Mouse (Mus musculus): Measurements from ENCODE around the gene Clrn3. TPM values are rescaled to one million over a fixed set of nuclear protein-coding genes. Genes with fewer than 3 reads are reported as not detected.

The Clrn3 gene
- total and polyA plus RNA-seq, 2 experiments, result 0.02 TPM; not detected in 1

- no peak for DNase-seq (ENCODE audit: extremely low read depth, low read depth, low spot score)
Observed at GRCm38 (mm10) chr7:135567582-135567981, 39.1 kb upstream of the Clrn3 start.

GRCm38 (mm10) chr7:135566013-135566412 lies 37.6 kb upstream of the Clrn3 start:
- WGBS, result 91% methylated on average over 5 of the region's 5 CpGs
- no peaks in the 10 kb centered on the region for H3K4me1 ChIP-seq (ENCODE audit: control insufficient read depth, insufficient read depth, low read length)
- no peak for DNase-seq (ENCODE audit: extremely low read depth, low read depth, low spot score)
- H3K79me2 ChIP-seq (ENCODE audit: control insufficient read depth, insufficient read depth, low read length), result no peaks in the 10 kb centered on the region
- H3K27me3 ChIP-seq (ENCODE audit: control insufficient read depth, insufficient read depth, low read length), result no peaks in the 10 kb centered on the region
- no peak overlapping the region for H3K9ac ChIP-seq (ENCODE audit: low read depth, low read length)
- H3K27ac ChIP-seq (replicated peaks; ENCODE audit: insufficient read depth, low read depth, low read length), result no peak overlapping the region
- H3K36me3 ChIP-seq (ENCODE audit: control insufficient read depth, insufficient read depth, low read length), result no peaks in the 10 kb centered on the region
- H3K4me3 ChIP-seq (ENCODE audit: insufficient read depth, low read depth, low read length), result no peak overlapping the region
- no peak for TF ChIP-seq POLR2A (IDR thresholded peaks at IDR 0.05; ENCODE audit: extremely low read depth, insufficient read depth, low read length)
- no peak for TF ChIP-seq CTCF (IDR thresholded peaks at IDR 0.05; ENCODE audit: low read depth, low read length)

More at GRCm38 (mm10) chr7:135567582-135567981, 39.1 kb upstream of the Clrn3 start:
- no peak for TF ChIP-seq POLR2A (IDR thresholded peaks at IDR 0.05; ENCODE audit: extremely low read depth, insufficient read depth, low read length)
- no peak for TF ChIP-seq CTCF (IDR thresholded peaks at IDR 0.05; ENCODE audit: low read depth, low read length)
- Histone ChIP-seq H3K36me3 (ENCODE audit: control insufficient read depth, insufficient read depth, low read length) (no peaks in the 10 kb centered on the region), H3K4me3 (ENCODE audit: insufficient read depth, low read depth, low read length) (no peak overlapping the region), H3K9ac (ENCODE audit: low read depth, low read length) (no peak overlapping the region), H3K79me2 (ENCODE audit: control insufficient read depth, insufficient read depth, low read length) (no peaks in the 10 kb centered on the region), H3K27ac (replicated peaks; ENCODE audit: insufficient read depth, low read depth, low read length) (no peak overlapping the region), H3K27me3 (ENCODE audit: control insufficient read depth, insufficient read depth, low read length) (no peaks in the 10 kb centered on the region), H3K4me1 (ENCODE audit: control insufficient read depth, insufficient read depth, low read length) (no peaks in the 10 kb centered on the region)
- 83% methylated on average over 1 of the region's 1 CpGs for WGBS

GRCm38 (mm10) chr7:135564022-135564421 lies 35.6 kb upstream of the Clrn3 start:
- H3K27me3 ChIP-seq (ENCODE audit: control insufficient read depth, insufficient read depth, low read length), result no peaks in the 10 kb centered on the region
- H3K27ac ChIP-seq (replicated peaks; ENCODE audit: insufficient read depth, low read depth, low read length), result no peak overlapping the region
- no peak for DNase-seq (ENCODE audit: extremely low read depth, low read depth, low spot score)
- TF ChIP-seq CTCF (IDR thresholded peaks at IDR 0.05; ENCODE audit: low read depth, low read length) (no peak), POLR2A (IDR thresholded peaks at IDR 0.05; ENCODE audit: extremely low read depth, insufficient read depth, low read length) (no peak)
- no peaks in the 10 kb centered on the region for H3K4me1 ChIP-seq (ENCODE audit: control insufficient read depth, insufficient read depth, low read length)
- no peaks in the 10 kb centered on the region for H3K36me3 ChIP-seq (ENCODE audit: control insufficient read depth, insufficient read depth, low read length)
- no peak overlapping the region for H3K4me3 ChIP-seq (ENCODE audit: insufficient read depth, low read depth, low read length)
- 59% methylated on average over 8 of the region's 8 CpGs for WGBS
- H3K79me2 ChIP-seq (ENCODE audit: control insufficient read depth, insufficient read depth, low read length), result no peaks in the 10 kb centered on the region
- H3K9ac ChIP-seq (ENCODE audit: low read depth, low read length), result no peak overlapping the region

GRCm38 (mm10) chr7:135560280-135560679 lies 31.8 kb upstream of the Clrn3 start:
- DNase-seq (ENCODE audit: extremely low read depth, low read depth, low spot score), result no peak
- TF ChIP-seq CTCF (IDR thresholded peaks at IDR 0.05; ENCODE audit: low read depth, low read length), result no peak
- TF ChIP-seq POLR2A (IDR thresholded peaks at IDR 0.05; ENCODE audit: extremely low read depth, insufficient read depth, low read length), result no peak
- H3K36me3 ChIP-seq (ENCODE audit: control insufficient read depth, insufficient read depth, low read length), result no peaks in the 10 kb centered on the region
- no peaks in the 10 kb centered on the region for H3K27me3 ChIP-seq (ENCODE audit: control insufficient read depth, insufficient read depth, low read length)
- no peaks in the 10 kb centered on the region; the same call in 1 of the 2 replicates for H3K4me1 ChIP-seq (ENCODE audit: control insufficient read depth, insufficient read depth, low read length)
- no peaks in the 10 kb centered on the region for H3K79me2 ChIP-seq (ENCODE audit: control insufficient read depth, insufficient read depth, low read length)
- no peak overlapping the region for H3K4me3 ChIP-seq (ENCODE audit: insufficient read depth, low read depth, low read length)
- 80% methylated on average over 1 of the region's 1 CpGs for WGBS
- no peak overlapping the region for H3K9ac ChIP-seq (ENCODE audit: low read depth, low read length)
- H3K27ac ChIP-seq (replicated peaks; ENCODE audit: insufficient read depth, low read depth, low read length), result no peak overlapping the region

- TF ChIP-seq CTCF (IDR thresholded peaks at IDR 0.05; ENCODE audit: low read depth, low read length) (no peak), POLR2A (IDR thresholded peaks at IDR 0.05; ENCODE audit: extremely low read depth, insufficient read depth, low read length) (no peak)
- Histone ChIP-seq H3K27ac (replicated peaks; ENCODE audit: insufficient read depth, low read depth, low read length) (no peak overlapping the region), H3K4me3 (ENCODE audit: insufficient read depth, low read depth, low read length) (no peak overlapping the region), H3K36me3 (ENCODE audit: control insufficient read depth, insufficient read depth, low read length) (no peaks in the 10 kb centered on the region), H3K9ac (ENCODE audit: low read depth, low read length) (no peak overlapping the region), H3K4me1 (ENCODE audit: control insufficient read depth, insufficient read depth, low read length) (no peaks in the 10 kb centered on the region; the same call in 1 of the 2 replicates), H3K27me3 (ENCODE audit: control insufficient read depth, insufficient read depth, low read length) (no peaks in the 10 kb centered on the region), H3K79me2 (ENCODE audit: control insufficient read depth, insufficient read depth, low read length) (no peaks in the 10 kb centered on the region)
- DNase-seq (ENCODE audit: extremely low read depth, low read depth, low spot score), result no peak
- WGBS, result 86% methylated on average over 3 of the region's 3 CpGs
Observed at GRCm38 (mm10) chr7:135556663-135557402, 28.4 kb upstream of the Clrn3 start.

- H3K4me1 ChIP-seq (ENCODE audit: control insufficient read depth, insufficient read depth, low read length), result no peaks in the 10 kb centered on the region; the same call in 1 of the 2 replicates
- no peaks in the 10 kb centered on the region for H3K79me2 ChIP-seq (ENCODE audit: control insufficient read depth, insufficient read depth, low read length)
- H3K27ac ChIP-seq (replicated peaks; ENCODE audit: insufficient read depth, low read depth, low read length), result no peak overlapping the region
- H3K4me3 ChIP-seq (ENCODE audit: insufficient read depth, low read depth, low read length), result no peak overlapping the region
- DNase-seq (ENCODE audit: extremely low read depth, low read depth, low spot score), result no peak
- H3K9ac ChIP-seq (ENCODE audit: low read depth, low read length), result no peak overlapping the region
- 79% methylated on average over 3 of the region's 3 CpGs for WGBS
- H3K27me3 ChIP-seq (ENCODE audit: control insufficient read depth, insufficient read depth, low read length), result no peaks in the 10 kb centered on the region
- no peak for TF ChIP-seq POLR2A (IDR thresholded peaks at IDR 0.05; ENCODE audit: extremely low read depth, insufficient read depth, low read length)
- no peak for TF ChIP-seq CTCF (IDR thresholded peaks at IDR 0.05; ENCODE audit: low read depth, low read length)
- no peaks in the 10 kb centered on the region for H3K36me3 ChIP-seq (ENCODE audit: control insufficient read depth, insufficient read depth, low read length)
Observed at GRCm38 (mm10) chr7:135553550-135553949, 25.1 kb upstream of the Clrn3 start.
